Mouse (Mus musculus): ENCODE data around the gene Rgs13. TPM values are rescaled to one million over a fixed set of nuclear protein-coding genes. Genes with fewer than 3 reads are reported as not detected.

The Rgs13 gene
- total RNA-seq (2021), result not detected
- long read RNA-seq, experiment 1, result 0 reads
- long read RNA-seq, experiment 2, result 0 reads

GRCm38 (mm10) chr1:144177166-144177565 lies at the start of gene Rgs13:
Rgs13 (minus strand) TSS chr1:144177372.
- no peak for DNase-seq

GRCm38 (mm10) chr1:144215230-144215629 lies 38.1 kb upstream of the Rgs13 start:
- no peak for DNase-seq

DNA sequence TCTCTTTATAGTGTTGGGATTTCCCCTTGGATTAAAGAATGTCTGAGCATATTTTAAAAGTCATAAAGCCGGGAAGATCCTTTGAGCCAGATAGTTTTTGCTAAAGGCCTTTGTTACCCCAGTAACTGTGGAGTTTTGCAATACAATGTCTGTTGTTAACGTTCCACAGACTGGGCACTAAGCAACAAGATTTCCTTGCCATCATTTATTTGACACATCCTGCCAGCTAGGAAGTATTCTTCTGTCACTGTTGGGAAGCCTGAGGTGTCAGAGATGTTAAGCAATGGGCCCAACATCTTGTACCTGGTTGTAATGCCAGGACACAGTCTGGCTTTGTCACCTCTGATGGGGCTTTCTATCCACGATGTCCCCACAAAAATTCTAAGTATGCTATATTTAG lies 33.7 kb upstream of the Rgs13 start:
- no peak for DNase-seq

DNA sequence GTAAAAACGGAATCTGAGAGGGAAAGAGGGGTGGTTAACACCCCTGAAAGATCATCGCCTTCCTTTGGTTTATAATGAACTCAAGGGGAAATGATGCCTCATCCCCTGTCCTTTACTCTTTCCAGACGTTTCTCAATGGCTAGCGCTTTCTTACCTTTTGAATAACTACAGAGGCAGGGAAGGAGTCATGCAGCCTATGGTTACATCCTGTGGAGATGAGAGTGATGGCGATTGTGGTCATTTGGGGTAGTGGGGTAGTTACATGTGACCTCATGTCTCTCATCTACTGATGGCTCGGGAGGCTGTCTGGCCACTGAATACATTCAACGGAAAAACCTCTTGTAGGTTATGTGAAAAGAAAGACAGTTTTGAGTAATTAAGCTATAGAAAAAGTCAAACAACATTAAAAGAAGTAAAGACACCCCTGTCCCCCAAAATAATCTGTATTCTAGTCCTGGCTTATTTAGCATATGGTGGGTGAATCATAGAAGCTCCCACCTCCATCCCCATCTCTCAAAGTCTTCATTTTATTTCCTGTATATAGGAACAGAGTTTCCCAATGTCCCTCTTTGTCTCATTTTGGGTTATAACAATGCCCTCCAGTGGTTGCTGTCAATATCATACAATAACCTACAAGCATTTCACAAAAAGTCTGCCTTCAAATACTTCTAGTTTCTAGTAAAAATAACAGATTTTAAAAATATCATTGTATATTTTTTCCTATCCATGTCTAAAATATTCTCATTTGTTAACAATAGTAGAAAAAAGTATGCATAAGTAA lies 29.3 kb upstream of the Rgs13 start:
- no peak for DNase-seq

DNA sequence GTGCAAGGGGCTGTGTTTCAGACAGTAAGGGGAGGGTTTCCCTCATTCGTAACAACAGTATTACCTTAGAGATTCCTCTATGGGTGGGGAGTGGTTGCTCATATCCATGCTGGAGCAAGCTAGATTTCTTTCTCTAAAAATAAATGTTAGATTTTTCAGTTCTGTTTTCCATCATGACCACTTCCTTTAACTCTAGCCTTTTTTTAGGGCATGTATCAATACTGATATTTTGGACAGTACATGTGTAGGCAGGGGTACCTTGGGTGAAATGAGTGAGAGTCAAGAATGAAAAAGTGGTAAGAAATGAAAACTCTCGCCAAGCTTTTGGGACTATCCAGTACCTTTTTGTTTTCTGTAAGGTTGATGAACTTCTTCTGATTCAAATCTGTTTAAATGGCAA lies 27.6 kb upstream of the Rgs13 start:
- DNase-seq, result no peak

GRCm38 (mm10) chr1:144202939-144203338 lies 25.8 kb upstream of the Rgs13 start:
- DNase-seq, result no peak

DNA sequence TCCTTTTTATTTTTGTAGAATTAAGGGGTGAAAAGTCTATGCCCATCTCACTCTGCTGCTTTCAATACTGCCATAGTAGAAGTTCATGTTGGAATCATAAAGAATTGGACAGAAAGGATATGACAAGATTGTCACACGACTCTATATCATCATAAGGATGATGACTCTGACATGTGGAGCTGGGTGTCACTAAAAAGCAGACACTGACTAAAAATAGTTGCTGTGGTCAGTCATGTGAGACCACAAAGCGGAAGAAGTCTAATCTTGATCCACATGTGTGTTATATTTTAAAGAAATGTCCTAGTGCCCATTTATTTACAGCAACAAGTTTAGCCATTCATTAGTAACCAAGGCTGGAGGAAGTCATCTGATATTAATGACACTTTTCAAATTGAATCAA lies 23.3 kb upstream of the Rgs13 start:
- DNase-seq, result peak; percentile 9 to 28

- DNase-seq, result no peak
Observed at GRCm38 (mm10) chr1:144199538-144199937, 22.4 kb upstream of the Rgs13 start.

- DNase-seq, result peak; percentile 26 to 57
Observed at GRCm38 (mm10) chr1:144197684-144198083, 20.5 kb upstream of the Rgs13 start.

GRCm38 (mm10) chr1:144186655-144187396 lies 9.7 kb upstream of the Rgs13 start:
- DNase-seq, result no peak

- no peak for DNase-seq
Observed at GRCm38 (mm10) chr1:144184955-144185715, 8.0 kb upstream of the Rgs13 start.

- no peak for DNase-seq
Observed at GRCm38 (mm10) chr1:144183622-144184021, 6.5 kb upstream of the Rgs13 start.

GRCm38 (mm10) chr1:144179559-144179958 lies 2.4 kb upstream of the Rgs13 start:
- no peak for DNase-seq

DNA sequence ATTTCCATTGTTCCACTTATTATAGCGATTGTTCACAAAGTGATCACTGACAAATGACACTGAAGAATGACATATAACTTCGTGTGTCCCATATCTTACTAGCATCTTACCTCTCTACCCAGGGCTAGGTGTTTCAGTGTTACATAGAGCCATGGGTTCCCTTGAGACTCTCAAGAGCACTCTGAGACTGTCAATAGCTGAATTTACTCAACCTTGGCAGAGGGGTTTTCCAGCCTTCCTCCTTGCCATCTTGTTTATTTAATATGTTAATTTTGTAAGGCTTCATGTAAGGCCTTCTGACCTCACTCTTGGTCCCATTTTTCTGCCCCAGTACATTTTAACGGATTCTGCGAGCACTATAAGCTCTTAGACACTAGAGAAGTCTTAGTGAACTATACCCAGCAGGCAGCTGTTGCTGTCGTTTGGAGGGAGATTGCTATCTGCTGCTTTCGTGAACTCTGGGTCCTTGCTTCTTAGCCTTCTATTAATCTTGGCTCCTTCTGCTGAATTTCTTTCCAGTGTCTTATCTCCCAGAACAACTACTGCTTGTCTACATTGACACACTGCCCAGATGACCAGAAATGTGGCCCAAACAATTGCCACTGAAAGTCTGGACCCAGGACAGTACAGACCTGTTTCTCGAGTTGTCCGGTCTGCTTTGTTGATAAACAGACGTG lies 1.2 kb upstream of the Rgs13 start:
- peak in 1 of 2 experiments; percentile 11 for DNase-seq

GRCm38 (mm10) chr1:144177620-144178019 lies 448 bp upstream of the Rgs13 start:
- DNase-seq, result no peak

DNA sequence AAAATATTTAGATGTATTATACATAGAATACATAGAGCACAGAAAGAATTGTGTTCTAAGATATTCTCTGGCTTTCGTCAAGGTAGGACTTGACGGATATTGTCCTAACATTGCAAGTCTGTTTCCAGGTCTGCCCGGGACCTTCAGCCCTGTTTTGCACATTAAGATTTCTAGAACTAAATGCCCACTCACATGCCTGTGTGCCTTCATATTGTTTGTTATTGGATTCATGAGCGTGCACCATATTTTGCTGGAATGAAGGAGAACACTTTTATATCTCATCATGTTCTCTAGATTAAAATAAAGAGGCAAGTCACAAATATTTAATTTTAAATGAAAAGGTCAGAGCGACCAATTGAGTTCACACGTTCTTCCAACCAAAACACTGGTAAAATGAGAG lies 2.4 kb downstream of the Rgs13 start:
- DNase-seq, result no peak

DNA sequence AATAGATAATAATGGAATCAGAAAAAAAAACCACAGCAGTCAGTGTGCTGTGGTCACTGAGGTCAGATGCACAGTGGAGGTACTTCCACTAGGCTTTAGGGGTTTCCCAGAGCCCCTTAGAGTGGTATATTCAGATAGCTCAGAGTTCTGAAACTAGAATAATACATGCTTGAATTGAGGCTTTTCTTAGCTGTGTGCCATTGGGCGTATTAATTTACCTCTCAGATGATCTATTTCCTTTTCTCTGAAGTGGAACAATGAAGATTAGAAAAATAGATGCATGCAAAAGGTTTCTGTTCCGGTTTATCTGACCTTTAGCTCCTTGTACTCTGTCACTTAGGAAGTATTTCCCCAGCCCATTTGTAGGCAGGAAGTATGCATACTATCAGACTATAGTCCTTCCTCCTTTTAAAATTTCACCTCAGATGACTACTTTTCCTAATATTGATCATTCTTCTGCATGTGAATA lies 3.6 kb downstream of the Rgs13 start:
- DNase-seq, result no peak

GRCm38 (mm10) chr1:144168921-144169320 lies 8.3 kb downstream of the Rgs13 start:
- no peak for DNase-seq

- no peak for DNase-seq
Observed at GRCm38 (mm10) chr1:144167761-144168160, 9.4 kb downstream of the Rgs13 start.

DNA sequence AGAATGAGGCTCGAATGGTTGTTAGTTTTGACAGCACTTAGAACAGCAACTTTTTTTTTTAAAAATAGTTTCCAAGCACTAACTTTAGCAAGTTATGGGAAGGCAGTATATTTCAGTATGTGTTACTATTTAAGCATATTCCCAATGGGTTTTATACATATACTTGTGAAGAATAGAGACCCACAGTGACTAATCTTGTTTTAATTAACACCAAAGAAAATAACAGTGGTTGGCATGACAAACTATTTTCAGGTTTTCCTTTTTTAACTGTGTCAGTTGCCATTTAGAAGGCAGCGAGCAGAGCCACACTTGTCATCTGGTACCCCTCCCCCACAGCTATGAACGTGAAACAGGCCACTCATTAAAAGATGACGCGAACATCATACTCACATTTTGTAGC lies 10.3 kb downstream of the Rgs13 start:
- DNase-seq, result no peak

GRCm38 (mm10) chr1:144166275-144166674 lies 10.9 kb downstream of the Rgs13 start:
- DNase-seq, result peak in 1 of 2 experiments; percentile 2

DNA sequence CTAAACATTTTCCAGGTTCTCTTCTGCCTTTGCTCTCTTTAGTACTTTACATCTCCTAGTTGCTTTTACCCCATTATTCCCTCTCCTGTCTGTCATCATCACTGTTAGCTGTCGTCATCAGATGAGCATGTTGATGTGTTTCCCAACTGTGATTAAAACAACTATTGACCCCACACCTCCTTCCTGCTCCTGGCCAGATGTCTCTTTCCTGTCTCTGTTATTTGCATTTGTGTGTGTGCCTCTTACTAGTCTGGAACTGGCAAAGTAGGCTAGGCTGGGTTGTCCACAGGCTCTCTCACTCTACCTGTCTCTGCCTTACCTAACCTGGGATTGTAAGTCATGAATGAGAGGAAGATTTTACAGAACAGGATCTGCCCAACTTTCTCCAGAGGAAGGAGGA lies 24.6 kb downstream of the Rgs13 start:
- peak in 1 of 2 experiments; percentile 42 for DNase-seq

All from heart, adult 18-20 months (tissue).